Mouse (Mus musculus): Measurements from ENCODE around the gene Rnf5. TPM values are rescaled to one million over a fixed set of nuclear protein-coding genes. Genes with fewer than 3 reads are reported as not detected.

Gene Rnf5
- polyA plus RNA-seq, 1 experiment from 2014 or later: 296 TPM

- Histone ChIP-seq H3K27ac (ENCODE audit: low read depth, low read length) (no peak within 1 kb of the TSS), H3K4me1 (ENCODE audit: control insufficient read depth, insufficient read depth, low read depth, low read length) (no peaks in the 10 kb centered on the region), H3K4me3 (ENCODE audit: low read length) (no peak within 1 kb of the TSS), H3K27me3 (replicated peaks; ENCODE audit: control insufficient read depth, insufficient read depth, low read length) (no peaks in the 10 kb centered on the region), H3K9me3 (ENCODE audit: control insufficient read depth, low read length) (no peaks in the 10 kb centered on the region), H3K36me3 (ENCODE audit: control insufficient read depth, insufficient read depth, low read length) (peaks cover 20% of the 10 kb centered on the region), H3K4me2 (ENCODE audit: low read length) (no peak within 1 kb of the TSS), H3K9ac (ENCODE audit: low read depth, low read length) (no peak within 1 kb of the TSS)
- 58% methylated on average over 6 of the region's 6 CpGs for WGBS
- no peak for ATAC-seq
These were observed 12.4 kb upstream of the Rnf5 start, which contains the start of gene Egfl8 for GRCm38 (mm10) chr17:34615871-34616270. TSS of gene Egfl8 (minus strand) at chr17:34615971.

GRCm38 (mm10) chr17:34613830-34614229 lies 10.3 kb upstream of the Rnf5 start:
- ATAC-seq: no peak
- Histone ChIP-seq H3K9me3 (ENCODE audit: control insufficient read depth, low read length) (no peaks in the 10 kb centered on the region), H3K27ac (ENCODE audit: low read depth, low read length) (no peak overlapping the region), H3K4me2 (ENCODE audit: low read length) (no peak overlapping the region), H3K4me1 (ENCODE audit: control insufficient read depth, insufficient read depth, low read depth, low read length) (peaks cover 1% of the 10 kb centered on the region), H3K27me3 (replicated peaks; ENCODE audit: control insufficient read depth, insufficient read depth, low read length) (no peaks in the 10 kb centered on the region), H3K9ac (ENCODE audit: low read depth, low read length) (no peak overlapping the region), H3K36me3 (ENCODE audit: control insufficient read depth, insufficient read depth, low read length) (peaks cover 25% of the 10 kb centered on the region), H3K4me3 (ENCODE audit: low read length) (no peak overlapping the region)
- 92% methylated on average over 10 of the region's 10 CpGs for WGBS

- 90% methylated on average over 11 of the region's 11 CpGs for WGBS
- no peak overlapping the region for H3K4me3 ChIP-seq (ENCODE audit: low read length)
- H3K27me3 ChIP-seq (replicated peaks; ENCODE audit: control insufficient read depth, insufficient read depth, low read length): no peaks in the 10 kb centered on the region
- H3K36me3 ChIP-seq (ENCODE audit: control insufficient read depth, insufficient read depth, low read length): peaks cover 25% of the 10 kb centered on the region
- no peaks in the 10 kb centered on the region for H3K9me3 ChIP-seq (ENCODE audit: control insufficient read depth, low read length)
- ATAC-seq: no peak
- H3K4me2 ChIP-seq (ENCODE audit: low read length): no peak overlapping the region
- H3K4me1 ChIP-seq (ENCODE audit: control insufficient read depth, insufficient read depth, low read depth, low read length): peaks cover 8% of the 10 kb centered on the region
- no peak overlapping the region for H3K27ac ChIP-seq (ENCODE audit: low read depth, low read length)
- no peak overlapping the region for H3K9ac ChIP-seq (ENCODE audit: low read depth, low read length)
These were observed 9.7 kb upstream of the Rnf5 start for GRCm38 (mm10) chr17:34613054-34613645.

- H3K4me1 ChIP-seq (ENCODE audit: control insufficient read depth, insufficient read depth, low read depth, low read length): peaks cover 18% of the 10 kb centered on the region
- H3K9me3 ChIP-seq (ENCODE audit: control insufficient read depth, low read length): no peaks in the 10 kb centered on the region
- no peak overlapping the region for H3K27ac ChIP-seq (ENCODE audit: low read depth, low read length)
- H3K4me3 ChIP-seq (ENCODE audit: low read length): no peak overlapping the region
- H3K4me2 ChIP-seq (ENCODE audit: low read length): no peak overlapping the region
- H3K9ac ChIP-seq (ENCODE audit: low read depth, low read length): no peak overlapping the region
- H3K36me3 ChIP-seq (ENCODE audit: control insufficient read depth, insufficient read depth, low read length): peaks cover 25% of the 10 kb centered on the region
- no peaks in the 10 kb centered on the region for H3K27me3 ChIP-seq (replicated peaks; ENCODE audit: control insufficient read depth, insufficient read depth, low read length)
- 91% methylated on average over 8 of the region's 8 CpGs for WGBS
- no peak for ATAC-seq
These were observed 7.6 kb upstream of the Rnf5 start for GRCm38 (mm10) chr17:34611050-34611449.

GRCm38 (mm10) chr17:34607997-34608396 lies 4.5 kb upstream of the Rnf5 start:
- Histone ChIP-seq H3K4me2 (ENCODE audit: low read length) (no peak overlapping the region), H3K27me3 (replicated peaks; ENCODE audit: control insufficient read depth, insufficient read depth, low read length) (no peaks in the 10 kb centered on the region), H3K9ac (ENCODE audit: low read depth, low read length) (peak overlapping the region; percentile 16; the same call in 1 of the 2 replicates), H3K27ac (ENCODE audit: low read depth, low read length) (no peak overlapping the region), H3K36me3 (ENCODE audit: control insufficient read depth, insufficient read depth, low read length) (peaks cover 20% of the 10 kb centered on the region; the same call in 1 of the 2 replicates), H3K4me1 (ENCODE audit: control insufficient read depth, insufficient read depth, low read depth, low read length) (peaks cover 27% of the 10 kb centered on the region), H3K4me3 (ENCODE audit: low read length) (no peak overlapping the region), H3K9me3 (ENCODE audit: control insufficient read depth, low read length) (no peaks in the 10 kb centered on the region)
- ATAC-seq: no peak
- whole genome bisulfite sequencing: 85% methylated on average over 7 of the region's 7 CpGs

- H3K4me3 ChIP-seq (ENCODE audit: low read length): peak overlapping the region; percentile 60
- no peaks in the 10 kb centered on the region for H3K9me3 ChIP-seq (ENCODE audit: control insufficient read depth, low read length)
- no peaks in the 10 kb centered on the region for H3K27me3 ChIP-seq (replicated peaks; ENCODE audit: control insufficient read depth, insufficient read depth, low read length)
- H3K4me2 ChIP-seq (ENCODE audit: low read length): peak overlapping the region; percentile 91
- peak overlapping the region; percentile 86 for H3K27ac ChIP-seq (ENCODE audit: low read depth, low read length)
- peaks cover 7% of the 10 kb centered on the region; the same call in 1 of the 2 replicates for H3K36me3 ChIP-seq (ENCODE audit: control insufficient read depth, insufficient read depth, low read length)
- H3K9ac ChIP-seq (ENCODE audit: low read depth, low read length): peak overlapping the region; percentile 82
- peaks cover 36% of the 10 kb centered on the region for H3K4me1 ChIP-seq (ENCODE audit: control insufficient read depth, insufficient read depth, low read depth, low read length)
- 18% methylated on average over 30 of the region's 32 CpGs for WGBS
- no peak for ATAC-seq
These were observed 2.9 kb upstream of the Rnf5 start for GRCm38 (mm10) chr17:34606186-34607039.

- no peaks in the 10 kb centered on the region for H3K9me3 ChIP-seq (ENCODE audit: control insufficient read depth, low read length)
- WGBS: 0% methylated on average over 23 of the region's 30 CpGs
These were observed 2.1 kb upstream of the Rnf5 start for GRCm38 (mm10) chr17:34605609-34606008.

GRCm38 (mm10) chr17:34604511-34605237 lies 1.2 kb upstream of the Rnf5 start:
- H3K27ac ChIP-seq (ENCODE audit: low read depth, low read length): peak overlapping the region; percentile 86
- no peaks in the 10 kb centered on the region for H3K27me3 ChIP-seq (replicated peaks; ENCODE audit: control insufficient read depth, insufficient read depth, low read length)
- no peaks in the 10 kb centered on the region for H3K9me3 ChIP-seq (ENCODE audit: control insufficient read depth, low read length)
- H3K4me1 ChIP-seq (ENCODE audit: control insufficient read depth, insufficient read depth, low read depth, low read length): peaks cover 36% of the 10 kb centered on the region
- 15% methylated on average over 24 of the region's 24 CpGs for WGBS
- peak overlapping the region; percentile 91 for H3K4me2 ChIP-seq (ENCODE audit: low read length)
- ATAC-seq: no peak
- peaks cover 7% of the 10 kb centered on the region for H3K36me3 ChIP-seq (ENCODE audit: control insufficient read depth, insufficient read depth, low read length)
- H3K4me3 ChIP-seq (ENCODE audit: low read length): peak overlapping the region; percentile 60
- peak overlapping the region; percentile 82 for H3K9ac ChIP-seq (ENCODE audit: low read depth, low read length)

More at GRCm38 (mm10) chr17:34605609-34606008, 2.1 kb upstream of the Rnf5 start:
- H3K4me2 ChIP-seq (ENCODE audit: low read length): peak overlapping the region; percentile 91
- ATAC-seq: peak; percentile 56
- H3K4me3 ChIP-seq (ENCODE audit: low read length): peak overlapping the region; percentile 60
- peaks cover 36% of the 10 kb centered on the region for H3K4me1 ChIP-seq (ENCODE audit: control insufficient read depth, insufficient read depth, low read depth, low read length)
- H3K36me3 ChIP-seq (ENCODE audit: control insufficient read depth, insufficient read depth, low read length): peaks cover 6% of the 10 kb centered on the region
- H3K27ac ChIP-seq (ENCODE audit: low read depth, low read length): peak overlapping the region; percentile 86
- no peaks in the 10 kb centered on the region for H3K27me3 ChIP-seq (replicated peaks; ENCODE audit: control insufficient read depth, insufficient read depth, low read length)
- peak overlapping the region; percentile 82 for H3K9ac ChIP-seq (ENCODE audit: low read depth, low read length)
